Mouse (Mus musculus) midbrain, embryonic 11.5 days (tissue): ENCODE data around the gene Plekho1. TPM values are rescaled to one million over a fixed set of nuclear protein-coding genes. Genes with fewer than 3 reads are reported as not detected.

Source experiments
- polyA plus RNA-seq: library from polyadenylated mRNA; unstranded; fragments of >200 nt; fragmentation: Nextera tagmentation; extraction: Ambion mirVana; gene quantifications from 2 replicates; pipeline ENCODE4 v1.2.1, GENCODE M21; 2014

The Plekho1 gene
- polyA plus RNA-seq, 1 experiment from 2014 or later = 70.7 TPM

Other genes with a start within 250 kb of the Plekho1 start
- 47.9 and 49.6 TPM in 2 replicates for gene Tars2, start 235.8 kb downstream of the Plekho1 start, polyA plus RNA-seq
- gene Rprd2, start 177.1 kb downstream of the Plekho1 start, polyA plus RNA-seq = 22.4 and 22.9 TPM in 2 replicates
- gene Prpf3, start 140.1 kb downstream of the Plekho1 start, polyA plus RNA-seq = 65.3 and 69.6 TPM in 2 replicates
- 343 and 356 TPM in 2 replicates for gene Mrps21, start 124.5 kb downstream of the Plekho1 start, polyA plus RNA-seq
- gene Ciart, start 113.8 kb downstream of the Plekho1 start, polyA plus RNA-seq = 4.5 and 4.6 TPM in 2 replicates
- 8.5 and 8.9 TPM in 2 replicates for gene BC028528, start 104.0 kb downstream of the Plekho1 start, polyA plus RNA-seq
- gene Aph1a, start 102.0 kb downstream of the Plekho1 start, polyA plus RNA-seq = 32.5 and 34.3 TPM in 2 replicates
- gene Car14, start 91.3 kb downstream of the Plekho1 start, polyA plus RNA-seq = 32.1 and 33.4 TPM in 2 replicates
- gene Anp32e, start 66.8 kb downstream of the Plekho1 start, polyA plus RNA-seq = 149 and 151 TPM in 2 replicates
- 24.7 and 29.5 TPM in 2 replicates for gene Vps45, start 62.5 kb upstream of the Plekho1 start, polyA plus RNA-seq
- 8.8 and 9.4 TPM in 2 replicates for gene Otud7b, start 108.5 kb upstream of the Plekho1 start, polyA plus RNA-seq
- 10.5 and 12.8 TPM in 2 replicates for gene Mtmr11, start 166.0 kb upstream of the Plekho1 start, polyA plus RNA-seq
- 187 and 216 TPM in 2 replicates for gene Sf3b4, start 176.3 kb upstream of the Plekho1 start, polyA plus RNA-seq
- gene Sv2a, start 185.2 kb upstream of the Plekho1 start, polyA plus RNA-seq = 9.4 and 10.3 TPM in 2 replicates
- gene Bola1, start 223.7 kb upstream of the Plekho1 start, polyA plus RNA-seq = 70.4 and 83.9 TPM in 2 replicates
- gene Hist2h2ab, start 223.9 kb upstream of the Plekho1 start, polyA plus RNA-seq = 0.86 and 1.7 TPM in 2 replicates
- gene Hist2h2ac, start 224.9 kb upstream of the Plekho1 start, polyA plus RNA-seq = 12.7 and 16.0 TPM in 2 replicates
- 14.0 and 15.0 TPM in 2 replicates for gene Hist2h2be, start 225.1 kb upstream of the Plekho1 start, polyA plus RNA-seq
- gene Hist2h3c2, start 243.1 kb upstream of the Plekho1 start, polyA plus RNA-seq = 10.6 and 13.8 TPM in 2 replicates
- 50.9 and 55.2 TPM in 2 replicates for gene Hist2h2aa2, start 244.3 kb upstream of the Plekho1 start, polyA plus RNA-seq
- gene Hist2h2aa1, start 249.5 kb upstream of the Plekho1 start, polyA plus RNA-seq = 16.3 and 17.4 TPM in 2 replicates